Mouse (Mus musculus): ENCODE measurements at regions not wholly inside any gene's neighbourhood (a gene's known extent, or its start where the extent isn't known, plus 50 kb on each side); places are given as distances from the start of the nearest gene placed in this dataset.

DNA sequence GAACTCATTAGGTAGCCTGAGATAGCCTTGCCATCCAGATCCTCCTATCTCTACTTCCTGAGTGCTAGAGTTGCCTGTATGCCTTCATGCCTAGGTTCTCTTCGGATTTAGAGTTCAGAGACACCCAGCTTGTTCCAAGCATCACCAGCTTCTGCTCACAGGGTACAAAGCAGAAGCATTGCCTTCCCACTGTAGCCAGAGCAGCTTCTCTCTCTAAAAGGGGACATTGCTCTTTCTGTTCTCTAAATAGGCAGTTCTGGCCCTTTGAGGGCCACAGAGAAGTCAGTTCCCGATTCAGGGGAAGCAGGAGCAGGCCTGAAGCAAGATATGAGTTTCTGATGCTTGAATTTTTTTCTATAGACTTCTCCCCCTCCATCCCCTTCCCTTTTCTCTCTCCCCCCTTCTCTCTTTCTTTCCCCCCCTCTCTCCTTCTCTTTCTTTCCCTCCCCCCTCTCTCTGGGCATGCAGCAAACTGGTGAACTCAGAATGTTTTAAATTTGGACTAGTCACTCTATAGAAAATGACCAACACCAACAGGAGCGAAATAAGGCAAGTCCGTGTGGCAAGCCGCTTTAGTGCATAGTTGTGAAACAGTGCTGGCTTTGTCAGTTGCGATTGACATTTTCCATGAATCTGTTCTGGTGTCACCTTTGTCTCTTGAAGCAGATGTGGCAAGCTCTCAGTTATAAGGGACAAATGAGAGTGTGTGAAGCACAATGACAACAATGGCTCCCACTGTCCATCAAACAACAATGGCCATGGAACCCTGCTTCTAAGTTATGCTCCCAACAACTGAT lies 273.2 kb upstream of the Klf4 start:
- DNase-seq: no peak

DNA sequence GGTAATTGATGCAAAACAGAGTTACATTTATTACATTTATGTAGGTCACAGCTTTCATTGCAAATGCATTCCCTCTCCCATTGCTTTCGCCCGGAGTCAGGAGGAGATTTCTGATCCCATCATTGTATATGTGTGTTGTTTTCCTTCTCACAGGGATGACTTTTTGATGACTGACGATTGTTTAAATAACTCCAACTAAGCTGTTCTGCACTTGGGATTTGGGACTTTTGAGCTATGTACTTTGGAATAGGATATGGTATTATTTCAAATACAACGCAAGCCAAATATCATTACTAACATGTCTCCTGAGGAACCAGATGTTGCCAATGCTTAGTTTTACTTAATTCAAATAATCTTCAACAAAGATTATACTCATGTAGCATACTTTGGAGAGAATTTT lies 269.8 kb upstream of the Klf4 start:
- no peak for DNase-seq

DNA sequence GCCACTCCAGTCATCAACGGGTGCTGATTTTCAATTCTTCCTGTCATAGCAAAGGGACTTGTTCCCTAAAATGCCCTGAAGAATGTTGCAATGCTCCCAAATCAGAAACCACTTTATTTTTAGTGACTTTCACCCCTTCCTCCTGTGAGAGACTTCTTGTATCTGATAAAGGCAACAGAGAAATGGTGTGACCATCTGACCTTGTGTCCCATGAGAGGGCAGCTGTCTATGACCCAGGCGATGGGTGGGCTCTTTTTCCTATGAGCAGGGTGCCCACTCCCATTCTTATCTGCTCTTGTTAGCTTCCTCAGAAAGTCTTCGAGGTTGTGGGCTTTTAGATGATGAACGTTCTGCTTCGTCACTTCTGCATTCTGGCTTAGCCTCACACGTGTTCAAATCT lies 265.8 kb upstream of the Klf4 start:
- DNase-seq: no peak

DNA sequence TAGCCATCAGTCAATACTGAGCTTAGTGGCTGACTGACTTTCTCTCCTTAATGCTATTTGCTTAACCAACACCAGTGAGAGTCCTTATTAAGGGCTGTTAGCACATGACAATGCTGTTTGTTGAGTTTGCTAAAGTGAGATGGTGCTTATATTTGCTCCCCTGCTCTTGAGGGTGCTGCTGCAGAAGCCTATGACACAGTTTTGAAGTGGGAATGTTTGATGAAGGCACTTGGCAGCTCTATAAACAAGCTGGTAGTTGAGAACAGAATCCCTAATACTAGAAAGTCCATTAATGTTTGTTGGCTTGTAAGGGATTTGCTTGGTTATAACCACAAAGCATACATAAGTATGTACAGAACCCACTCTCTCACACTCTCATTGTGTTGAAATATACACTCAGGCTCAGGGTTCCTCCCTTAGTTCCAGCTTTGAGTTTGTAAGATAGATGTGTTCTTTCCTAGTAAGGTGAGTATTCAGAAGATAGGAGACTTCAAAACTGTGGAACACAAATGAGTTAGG lies 249.1 kb upstream of the Klf4 start:
- no peak for DNase-seq

DNA sequence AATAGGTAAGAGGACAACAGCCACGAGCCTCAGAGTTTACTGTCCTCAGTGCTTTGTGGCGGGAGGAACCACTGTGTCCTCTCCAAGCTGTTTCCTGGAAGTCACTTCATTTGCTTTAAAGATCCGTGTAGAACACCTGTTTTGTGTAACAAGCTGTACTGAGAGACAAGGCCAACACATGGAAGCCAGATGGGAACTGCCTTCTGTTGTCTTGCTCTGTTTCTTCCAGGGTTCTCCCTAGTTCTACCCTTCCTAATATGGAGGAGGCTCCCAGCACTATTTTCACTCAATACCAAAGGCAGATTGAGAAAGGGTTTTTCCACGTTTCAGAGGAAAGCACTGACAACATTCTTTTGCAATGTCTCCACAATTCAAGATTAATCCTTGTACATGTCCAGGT lies 247.3 kb upstream of the Klf4 start:
- no peak for DNase-seq

DNA sequence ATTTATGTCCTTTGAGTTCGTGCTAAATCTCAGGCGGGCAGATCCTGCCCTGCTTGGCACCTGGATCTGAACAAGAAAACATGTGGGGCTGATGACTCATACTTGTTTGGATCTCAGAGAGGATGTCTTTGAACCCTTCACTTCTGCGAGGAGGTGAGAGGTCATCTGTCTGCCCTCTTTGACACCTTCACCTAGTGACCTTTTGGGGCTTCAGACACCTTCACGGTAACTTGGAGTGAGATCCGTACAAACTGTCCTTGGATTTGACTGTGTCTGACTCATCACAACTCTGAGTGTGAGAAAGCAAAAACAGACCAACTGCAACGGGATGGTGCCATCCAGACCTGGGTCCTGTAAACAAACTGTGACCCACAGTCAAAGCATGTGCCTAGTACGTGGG lies 243.6 kb upstream of the Klf4 start:
- DNase-seq: no peak

DNA sequence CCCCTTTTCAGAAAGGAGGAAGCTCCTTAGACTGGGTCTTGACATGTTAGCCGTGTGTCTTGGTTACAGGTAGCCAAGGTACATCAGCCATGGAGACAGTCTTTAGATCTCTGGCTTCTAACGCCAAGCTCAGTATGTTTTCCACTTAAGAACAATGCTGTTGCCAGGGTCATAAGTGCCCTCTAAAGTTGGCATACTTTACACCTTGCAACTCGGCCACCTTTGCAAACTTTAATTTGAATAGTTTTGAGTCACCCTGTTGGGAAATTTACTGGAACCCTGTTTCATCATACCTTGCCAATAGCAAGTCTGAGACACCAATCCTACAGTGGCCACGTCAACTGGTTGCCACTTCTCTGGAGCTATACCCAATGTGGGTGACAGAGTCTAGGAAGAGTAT lies 242.3 kb upstream of the Klf4 start:
- no peak for DNase-seq

DNA sequence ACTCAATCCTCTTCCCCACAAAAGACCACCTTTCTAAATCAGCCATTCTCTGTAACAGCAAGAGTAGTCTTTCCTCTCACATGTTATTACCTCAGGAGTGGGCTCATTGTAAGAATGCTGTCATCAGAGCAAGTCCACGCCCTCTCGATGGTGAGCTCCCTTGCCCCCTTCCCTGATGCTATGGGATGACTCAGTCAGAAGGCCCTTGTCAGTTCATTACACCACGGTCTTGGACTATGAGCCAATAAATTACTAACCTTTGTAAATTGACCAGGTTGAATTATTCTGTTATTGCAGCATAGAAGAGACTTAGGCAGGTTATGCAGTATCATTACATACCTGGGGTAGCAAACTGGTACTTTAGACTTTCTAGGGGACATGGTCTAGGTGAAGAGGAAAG lies 237.4 kb upstream of the Klf4 start:
- no peak for DNase-seq

DNA sequence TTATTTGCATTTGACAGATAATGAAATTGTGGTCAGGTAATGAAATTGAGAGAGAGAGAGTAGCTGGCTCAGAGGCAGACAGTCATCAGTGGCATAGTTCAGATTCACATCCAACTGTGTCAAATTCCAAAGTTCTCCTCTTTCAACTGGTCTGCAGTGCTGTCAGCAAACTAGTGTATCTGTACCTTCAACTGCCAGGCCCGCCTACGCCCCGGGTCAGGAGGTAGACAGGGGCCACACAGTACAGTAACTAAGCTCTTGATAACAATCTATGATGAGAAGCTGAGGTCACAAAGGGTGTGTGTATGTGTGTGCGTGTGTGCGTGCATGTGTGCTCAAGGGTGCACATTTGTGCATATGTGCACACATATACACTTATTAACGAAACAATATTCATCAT lies 236.1 kb upstream of the Klf4 start:
- no peak for DNase-seq

DNA sequence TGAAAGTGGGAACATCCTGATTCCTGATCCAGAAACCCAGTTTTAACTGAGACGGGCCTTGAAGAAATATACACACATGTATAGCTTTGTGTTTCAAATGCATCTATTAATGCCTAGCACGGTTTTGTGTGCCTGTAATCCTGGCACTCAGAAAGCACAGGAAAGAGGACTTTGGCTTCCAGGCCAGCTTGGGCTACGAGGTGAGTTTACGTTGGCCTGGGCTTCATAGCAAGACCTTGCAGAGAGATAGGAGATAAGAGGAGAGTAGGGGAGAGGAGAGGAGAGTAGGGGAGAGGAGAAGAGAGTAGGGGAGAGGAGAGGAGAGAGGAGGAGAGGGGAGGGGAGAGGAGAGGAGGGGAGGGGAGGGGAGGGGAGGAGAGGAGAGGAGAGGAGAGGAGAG lies 234.9 kb upstream of the Klf4 start:
- DNase-seq: no peak

DNA sequence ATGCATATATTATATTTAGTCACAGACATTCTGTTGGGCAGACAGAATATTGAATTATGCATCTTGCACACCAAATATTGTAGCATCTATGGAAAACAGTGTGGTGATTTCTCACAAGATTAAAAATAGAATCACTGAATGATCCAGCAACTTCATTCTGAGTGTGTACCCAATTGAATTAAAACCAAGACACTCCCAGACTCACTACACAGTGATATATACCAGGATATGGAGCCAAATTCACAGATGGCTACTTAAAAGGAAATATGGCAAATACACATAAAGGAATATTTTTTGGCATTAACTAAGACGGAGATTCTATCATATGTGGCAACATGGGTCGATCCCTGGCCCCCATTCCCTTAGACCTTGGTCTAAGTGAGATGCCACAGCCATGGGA lies 233.5 kb upstream of the Klf4 start:
- DNase-seq: no peak

DNA sequence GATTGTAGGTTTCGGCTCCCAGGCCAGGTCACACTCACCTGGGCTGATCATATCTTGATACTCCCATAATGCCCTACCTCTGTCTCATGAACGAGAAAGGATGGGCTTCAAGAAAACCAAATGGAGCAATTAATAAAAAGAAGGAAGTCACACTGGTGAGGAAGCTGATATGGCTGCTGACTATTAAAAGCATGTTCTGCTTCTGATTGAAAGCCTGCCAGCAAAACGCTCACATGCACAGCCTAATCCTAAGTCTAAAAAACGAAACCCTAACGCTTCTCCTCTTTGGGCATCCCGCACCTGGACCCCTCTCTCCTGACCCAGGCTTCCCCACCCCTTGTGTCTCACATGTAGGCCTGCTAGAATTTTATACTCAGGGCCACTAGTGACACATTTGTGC lies 230.8 kb upstream of the Klf4 start:
- DNase-seq: no peak

DNA sequence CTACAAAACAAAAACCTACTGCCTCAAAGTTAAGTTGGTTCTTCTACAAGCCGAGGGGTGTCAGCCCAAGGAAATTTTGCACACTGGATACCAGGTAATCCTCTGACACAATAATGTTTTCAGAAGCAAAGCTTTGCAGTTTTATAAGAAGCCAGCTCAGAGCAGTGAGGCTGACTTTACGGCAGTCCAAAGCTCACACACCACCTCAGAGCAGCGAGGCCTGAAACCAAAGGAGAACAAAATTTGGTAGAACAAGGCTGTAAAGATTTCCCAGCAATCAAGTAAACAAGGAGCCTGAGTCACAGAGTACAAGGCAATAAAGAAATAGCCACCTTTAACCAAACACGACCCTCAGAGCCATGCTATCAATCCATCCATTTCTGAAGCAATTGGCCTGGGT lies 230.1 kb upstream of the Klf4 start:
- DNase-seq: no peak

DNA sequence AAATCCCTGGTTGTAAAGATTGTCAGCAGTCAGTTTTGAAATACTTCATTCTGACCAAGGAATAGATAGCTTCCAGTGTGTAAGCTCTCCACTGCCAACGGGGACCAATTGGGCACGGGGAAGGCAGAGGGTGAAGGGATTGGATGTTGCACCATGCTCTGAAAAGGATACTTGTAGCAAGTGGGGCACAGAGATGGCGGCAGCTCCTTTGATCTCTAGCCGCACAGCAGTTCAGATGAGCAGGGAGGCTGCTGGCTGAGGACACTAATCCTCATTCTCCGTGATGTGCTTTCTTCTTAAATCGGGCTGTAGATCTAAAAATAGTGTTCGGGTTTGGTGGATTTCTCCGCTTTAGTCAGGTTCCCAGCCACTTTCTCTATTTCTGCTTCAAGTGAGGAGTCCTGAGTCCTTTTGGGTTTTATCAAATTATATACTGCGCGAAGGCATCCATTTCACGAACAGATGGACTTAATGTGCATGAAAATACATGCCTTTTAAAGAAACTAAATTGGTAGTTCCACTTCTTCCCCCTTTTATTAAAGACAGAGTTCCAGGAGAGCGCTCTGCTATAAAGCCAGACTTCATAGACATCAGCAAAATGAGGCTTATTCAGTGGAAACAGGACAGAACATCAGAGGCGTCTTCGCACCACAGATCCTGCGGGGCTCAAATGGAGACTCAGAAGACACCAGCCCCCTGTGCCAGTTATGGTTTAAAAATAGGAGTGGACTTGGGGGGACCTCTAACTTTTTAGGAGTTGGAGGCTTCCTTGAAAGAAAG lies 225.1 kb upstream of the Klf4 start:
- no peak for DNase-seq

DNA sequence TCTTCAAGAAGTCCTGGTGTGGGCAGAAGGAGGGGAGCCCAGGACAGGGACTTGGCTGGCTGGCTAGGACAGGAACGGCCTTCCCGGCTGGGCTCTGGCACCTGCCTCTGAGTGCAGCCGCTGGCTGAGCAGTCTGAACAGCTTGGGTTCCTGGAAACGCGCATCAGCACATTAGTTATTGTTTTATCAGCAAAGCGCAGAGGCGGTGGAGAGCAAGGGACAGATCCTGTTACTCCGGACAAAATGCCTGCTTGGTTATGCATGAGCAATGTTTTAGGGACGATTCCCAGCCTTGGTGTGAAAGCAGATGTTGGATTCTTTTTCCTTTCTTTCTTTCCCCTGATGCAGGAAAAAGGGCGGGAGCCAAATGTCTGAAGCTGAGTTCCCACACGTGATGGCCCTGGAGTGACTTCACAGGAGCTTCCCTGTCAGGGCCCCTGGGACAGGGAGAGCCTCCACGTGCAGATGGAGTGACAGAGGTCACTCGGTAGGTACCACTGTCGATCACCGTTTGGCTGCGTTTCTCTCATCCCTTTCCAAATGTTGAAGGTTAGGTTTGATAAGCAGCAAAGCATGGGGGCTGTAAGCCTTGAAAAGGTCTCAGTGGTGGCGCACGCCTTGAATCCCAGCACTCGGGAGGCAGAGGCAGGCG lies 217.8 kb upstream of the Klf4 start:
- DNase-seq: no peak

DNA sequence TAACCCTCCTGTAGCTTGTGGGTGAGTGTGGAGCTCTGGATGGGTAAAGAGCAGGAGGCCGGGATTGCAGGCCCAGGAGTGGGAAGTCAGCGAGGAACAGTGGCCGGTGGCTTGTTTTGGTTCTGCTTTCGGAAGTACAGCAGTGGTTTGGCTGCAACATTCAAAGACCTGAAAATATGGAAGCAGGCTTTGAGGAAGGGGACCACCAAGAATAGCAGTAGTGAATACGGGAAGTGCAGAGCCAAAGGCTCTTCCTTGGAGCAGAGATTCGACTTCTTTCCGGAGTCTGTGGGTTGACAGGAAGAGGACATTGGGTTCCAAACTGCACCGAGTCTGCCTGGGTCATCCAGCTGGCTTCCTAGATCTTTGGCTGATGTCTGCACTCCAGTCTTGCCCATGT lies 209.1 kb upstream of the Klf4 start:
- no peak for DNase-seq

DNA sequence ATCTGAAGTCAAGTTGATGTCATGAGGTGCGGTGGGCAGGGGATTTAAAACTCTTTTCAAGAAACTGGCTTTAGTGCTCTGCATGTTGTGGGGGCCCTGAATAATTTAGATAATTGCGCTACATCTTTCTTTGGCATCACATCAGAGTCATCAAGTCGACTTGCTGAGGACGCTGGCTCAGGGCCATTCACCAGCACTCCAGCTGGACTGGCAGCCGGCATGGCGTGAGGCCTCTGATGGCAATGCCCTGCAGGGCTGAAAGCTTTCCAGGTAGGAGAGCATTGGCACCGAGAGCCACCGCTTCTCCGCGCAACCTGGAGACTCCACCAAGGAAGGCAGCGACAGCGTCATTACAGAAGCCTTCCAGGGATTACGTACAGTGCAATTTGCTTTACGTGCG lies 207.8 kb upstream of the Klf4 start:
- DNase-seq: no peak

DNA sequence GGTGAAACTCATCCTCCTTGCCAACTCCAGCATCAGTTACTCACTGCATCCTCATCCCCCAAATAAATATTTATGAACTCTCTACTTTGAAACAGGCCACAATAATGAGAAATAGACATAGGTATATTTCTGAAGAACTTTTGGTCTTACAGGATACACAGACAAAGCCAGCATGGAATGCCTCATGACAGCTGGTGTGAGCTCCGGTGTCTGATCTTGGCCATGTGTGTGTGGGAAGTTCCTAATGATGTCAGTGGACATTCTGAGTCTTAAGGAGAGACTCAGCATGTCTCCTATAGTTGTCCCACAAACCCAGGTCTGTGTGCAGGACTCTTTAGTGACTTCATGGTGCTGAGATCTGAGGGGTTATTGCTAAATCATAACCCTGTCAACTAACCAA lies 206.4 kb upstream of the Klf4 start:
- DNase-seq: no peak

DNA sequence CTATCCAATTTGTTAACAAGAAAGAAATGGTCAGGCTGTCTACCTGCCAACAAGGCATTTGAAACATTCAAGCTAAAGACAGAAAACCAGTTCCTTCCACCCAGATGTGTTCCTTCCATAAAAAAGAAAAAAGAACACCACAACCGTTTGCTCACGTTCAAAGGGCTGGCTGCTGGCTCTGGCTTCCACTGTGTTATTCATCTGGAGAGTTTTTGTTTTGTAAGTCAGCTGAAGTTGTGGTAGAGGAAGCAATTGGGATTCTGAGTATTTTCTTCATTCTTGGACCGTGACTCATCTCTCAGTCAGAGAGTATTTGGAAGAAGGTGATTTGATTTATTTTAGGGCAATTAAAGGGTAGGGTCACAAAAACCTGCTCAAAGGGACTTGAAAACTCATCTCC lies 203.2 kb upstream of the Klf4 start:
- no peak for DNase-seq

DNA sequence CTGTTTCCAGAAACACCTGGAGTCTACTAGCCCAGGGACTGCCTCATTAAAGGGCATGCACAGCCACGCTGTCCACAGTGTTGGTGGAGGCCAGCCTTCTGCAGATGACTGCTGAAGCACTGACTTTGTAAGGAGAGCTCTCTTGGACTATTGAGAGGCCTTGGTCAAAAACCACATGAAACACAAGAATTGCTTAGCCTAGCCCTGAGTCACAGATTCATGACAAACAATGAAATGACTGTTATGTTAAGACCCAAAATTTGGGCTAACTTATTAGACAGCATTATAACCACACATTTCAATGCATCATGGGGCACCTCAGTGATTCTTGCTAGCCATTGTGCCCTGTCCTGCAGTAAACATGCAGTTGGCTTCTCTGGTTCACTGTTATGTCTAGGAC lies 202.1 kb upstream of the Klf4 start:
- DNase-seq: no peak

DNA sequence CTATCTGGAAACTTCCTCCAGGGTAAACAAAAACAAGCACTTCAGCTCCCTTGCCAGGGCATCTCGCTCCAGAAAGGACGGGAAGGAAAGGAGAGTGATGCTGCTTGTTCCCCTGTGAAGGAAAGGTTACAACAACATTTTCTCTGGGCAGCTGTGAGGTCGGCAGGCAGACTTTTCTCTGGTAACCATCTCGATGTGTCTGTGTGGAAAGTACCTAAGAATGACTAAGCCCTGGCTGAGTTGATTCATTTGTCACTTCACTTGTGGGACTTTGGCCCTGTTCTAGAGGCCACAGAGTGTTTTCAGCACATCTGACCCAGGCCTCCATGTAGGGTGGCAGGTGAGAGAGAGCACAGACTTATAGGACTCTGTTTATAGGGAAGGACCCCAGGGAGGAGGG lies 201.0 kb upstream of the Klf4 start:
- no peak for DNase-seq

DNA sequence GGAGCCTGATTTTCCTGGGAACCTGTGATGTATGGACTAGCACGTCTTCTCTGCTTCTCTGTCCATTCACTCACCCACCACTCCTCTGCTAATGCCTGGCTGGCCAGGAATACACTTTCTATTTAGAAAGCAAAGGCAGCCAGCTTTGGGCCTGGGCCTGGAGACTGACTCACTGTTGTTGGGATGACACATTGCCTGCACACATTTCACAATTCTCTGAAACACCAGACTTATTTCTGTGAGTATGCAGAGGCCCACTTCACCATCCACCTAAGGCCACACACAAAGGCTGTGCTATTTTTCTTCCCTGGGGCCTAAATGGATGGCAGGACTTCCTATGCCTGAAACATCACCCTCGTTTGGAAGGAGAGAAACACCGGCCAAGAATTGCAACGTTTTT lies 199.7 kb upstream of the Klf4 start:
- peak; percentile 60 for DNase-seq

DNA sequence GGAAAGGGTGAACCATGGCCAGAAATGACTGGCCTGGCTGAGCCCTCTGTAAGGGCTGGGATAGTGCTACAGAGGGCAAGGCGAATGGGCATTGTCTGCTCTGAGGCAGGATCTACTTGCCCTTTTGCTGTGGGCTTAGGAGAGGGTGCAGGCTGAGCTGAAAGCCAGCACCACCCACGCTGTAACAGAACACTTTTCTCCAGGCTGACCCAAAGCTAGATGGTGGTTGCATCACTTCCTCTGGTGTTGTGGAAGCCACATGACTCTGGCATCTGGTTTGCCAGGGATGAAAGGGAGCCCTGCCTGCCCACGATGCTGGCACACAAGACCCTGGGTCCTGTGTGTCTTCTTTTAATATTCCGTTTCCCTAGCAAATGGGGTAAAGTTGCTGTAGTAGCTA lies 198.0 kb upstream of the Klf4 start:
- no peak for DNase-seq

DNA sequence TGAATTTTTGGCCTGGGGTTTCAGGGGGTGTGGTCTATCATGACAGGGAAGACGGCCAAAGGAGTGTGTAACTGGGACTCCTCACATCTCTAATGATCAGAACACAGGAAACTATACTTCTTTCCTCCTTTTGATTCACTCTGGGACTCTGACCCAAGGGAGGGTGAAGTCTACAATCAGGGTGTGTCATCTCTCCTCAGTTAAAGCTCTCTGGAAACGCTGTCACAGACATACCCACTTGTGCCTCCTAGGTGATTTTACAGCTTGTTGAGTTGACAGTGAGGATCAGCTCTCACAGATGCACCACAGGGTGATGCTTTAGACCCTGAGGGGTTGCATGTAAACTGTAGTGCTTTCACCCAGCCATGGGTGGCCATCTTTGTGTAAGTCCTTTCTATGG lies 194.9 kb upstream of the Klf4 start:
- DNase-seq: no peak

All from right cerebral cortex, postnatal 25 days (tissue).